Mouse (Mus musculus) T-cell, adult 2 months (primary cell): ENCODE results near the gene Gm45713.

Experiments used
- DNase-seq: peaks from one replicate; pipeline ENCODE4 v3.0.0; 2022; ENCODE audit warnings: low spot score

Gene Gm45713

DNA sequence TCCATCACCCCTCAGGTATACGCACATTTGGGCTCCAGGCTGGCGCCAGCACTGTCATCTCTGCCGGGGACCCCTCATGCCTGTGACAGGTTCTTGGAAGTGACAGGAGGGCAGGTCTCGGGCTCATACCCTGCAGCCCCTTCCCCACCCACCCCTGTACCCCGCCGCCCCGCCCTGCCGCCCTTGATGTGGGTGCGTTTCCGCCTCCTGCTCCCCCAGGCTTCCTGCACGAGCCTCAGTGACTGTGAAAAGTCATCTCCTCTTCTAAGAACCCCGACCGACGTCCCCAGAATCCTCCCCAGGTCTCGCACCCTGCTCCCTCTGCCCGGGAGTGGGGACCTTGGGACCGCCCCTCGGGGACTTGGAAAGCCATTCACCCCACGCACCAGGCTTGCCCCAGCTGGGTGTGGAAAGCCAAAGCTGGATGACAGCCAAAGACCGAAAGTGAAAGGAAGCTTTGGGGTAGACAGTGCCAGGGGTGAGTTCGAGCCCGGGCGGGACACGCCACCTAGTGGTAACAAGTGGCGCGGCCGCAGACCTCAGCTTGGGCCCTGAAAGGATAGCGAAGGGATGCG lies at the start of gene Gm45713, which contains the start of gene Flt3l:
TSS of gene Gm45713 (minus strand) at position 239 of the 575 bp plus-strand sequence.
TSS of gene Flt3l (minus strand) at position 440 of the 575 bp plus-strand sequence.
- peak; percentile 92 for DNase-seq

- DNase-seq, result no peak
Observed at GRCm38 (mm10) chr7:45183672-45184071, 47.6 kb upstream of the Gm45713 start.

DNA sequence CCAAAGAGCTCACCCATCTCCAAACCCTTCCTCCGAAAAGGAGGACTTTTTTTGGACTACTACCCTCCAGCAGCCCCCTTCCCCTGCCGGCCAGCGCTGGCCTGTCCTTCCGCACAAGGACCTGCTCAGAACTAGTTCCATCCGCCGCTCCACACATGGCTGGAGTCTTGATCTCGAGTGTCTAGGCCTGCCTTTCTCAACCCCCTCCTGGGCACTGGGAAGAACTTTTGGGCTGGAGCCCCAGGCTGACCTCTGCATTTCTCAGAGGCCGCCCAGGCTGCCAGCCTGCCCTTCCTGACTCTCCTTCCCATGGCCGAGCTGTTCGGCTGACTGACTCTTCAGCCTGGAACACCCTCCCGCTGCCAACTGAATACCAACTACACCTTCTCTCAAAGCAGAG lies 46.6 kb upstream of the Gm45713 start:
- DNase-seq, result no peak

GRCm38 (mm10) chr7:45182199-45182601 lies 46.2 kb upstream of the Gm45713 start:
- DNase-seq, result peak; percentile 84

GRCm38 (mm10) chr7:45181540-45181939 lies 45.5 kb upstream of the Gm45713 start:
- DNase-seq, result no peak

- no peak for DNase-seq
Observed at GRCm38 (mm10) chr7:45180896-45181477, 45.0 kb upstream of the Gm45713 start, which contains the start of gene Pth2. Gene Pth2 (plus strand): TSS chr7:45180995.

GRCm38 (mm10) chr7:45179469-45179868 lies 43.4 kb upstream of the Gm45713 start, which contains the start of gene Gfy:
Gene Gfy (minus strand): TSS chr7:45179569.
- DNase-seq, result no peak

DNA sequence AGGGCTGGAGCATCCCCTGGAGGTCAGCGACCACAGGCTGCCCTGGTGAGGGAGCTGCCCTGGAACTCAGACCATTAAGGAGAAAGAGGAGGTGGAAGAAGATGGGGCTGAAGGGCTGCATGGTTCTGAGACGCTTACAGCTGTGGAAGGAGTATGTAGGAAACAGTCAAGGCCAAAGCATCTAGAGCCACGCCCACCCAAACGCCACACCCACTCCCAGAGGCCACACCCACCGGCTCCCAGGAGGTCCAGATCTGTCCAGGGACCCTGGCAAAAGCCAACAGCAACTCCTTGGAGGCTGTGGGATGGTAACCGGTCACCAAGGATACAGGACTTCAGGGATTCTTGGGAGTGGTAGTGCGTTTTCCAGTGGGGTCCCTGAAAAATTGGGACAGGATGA lies 42.5 kb upstream of the Gm45713 start:
- no peak for DNase-seq

DNA sequence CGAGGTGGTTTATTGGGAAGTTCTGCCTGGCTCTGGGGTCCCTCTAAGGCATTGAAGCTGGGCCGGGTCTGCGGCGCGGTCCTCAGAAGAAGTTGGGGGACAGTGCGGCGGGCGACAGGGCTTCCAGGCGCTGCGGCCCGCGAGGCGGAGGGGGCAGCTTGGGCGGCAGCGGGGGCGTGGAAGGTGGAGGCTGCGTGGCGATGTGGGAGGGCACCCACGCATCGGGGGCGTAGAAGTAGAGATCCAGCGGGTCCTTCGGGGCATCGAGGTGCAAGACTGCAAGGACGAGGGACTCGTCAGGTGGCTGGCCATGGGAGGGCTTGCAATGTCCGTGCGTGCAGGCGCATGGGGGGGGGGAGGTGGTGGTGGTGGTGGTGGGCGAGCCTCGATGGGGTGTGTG lies 40.3 kb upstream of the Gm45713 start:
- DNase-seq, result no peak

DNA sequence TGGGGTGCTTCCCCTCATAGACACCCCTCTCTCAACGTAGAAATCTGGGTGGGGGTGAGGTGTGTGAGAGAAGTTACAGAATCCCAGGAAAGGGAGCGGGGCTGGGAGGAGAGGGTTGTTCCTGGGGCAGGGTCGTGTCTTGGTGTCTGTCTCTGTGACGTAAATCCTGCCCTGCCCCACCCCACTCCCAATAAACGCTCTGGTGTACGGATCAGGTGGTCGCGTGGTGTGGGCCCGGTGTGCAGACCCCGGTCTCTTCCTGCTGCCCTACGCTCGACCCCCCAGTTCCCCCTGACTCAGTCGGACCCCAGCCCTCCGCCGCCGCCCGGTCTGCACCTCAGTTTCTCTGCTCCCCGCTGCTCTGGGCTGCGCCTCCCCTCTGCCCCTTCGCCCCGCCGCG lies 39.9 kb upstream of the Gm45713 start:
- DNase-seq, result no peak

GRCm38 (mm10) chr7:45175398-45175797 lies 39.4 kb upstream of the Gm45713 start:
- DNase-seq, result no peak

- no peak for DNase-seq
Observed at GRCm38 (mm10) chr7:45174567-45175280, 38.7 kb upstream of the Gm45713 start.

DNA sequence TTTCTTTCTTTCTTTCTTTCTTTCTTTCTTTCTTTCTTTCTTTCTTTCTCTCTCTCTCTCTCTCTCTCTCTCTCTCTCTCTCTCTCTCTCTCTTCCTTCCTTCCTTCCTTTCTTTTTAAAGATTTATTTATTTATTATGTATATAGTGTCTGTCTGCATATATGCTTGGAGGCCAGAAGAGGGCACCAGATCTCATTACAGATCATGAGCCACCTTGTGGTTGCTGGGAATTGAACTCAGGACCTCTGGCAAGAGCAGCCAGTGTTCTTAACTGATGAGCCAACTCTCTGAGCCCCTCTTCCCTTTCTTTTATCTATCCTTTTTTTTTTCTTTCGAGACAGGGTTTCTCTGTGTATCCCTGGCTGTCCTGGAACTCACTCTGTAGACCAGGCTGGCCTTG lies 37.7 kb upstream of the Gm45713 start:
- DNase-seq, result peak; percentile 36

- peak; percentile 37 for DNase-seq
Observed at GRCm38 (mm10) chr7:45172974-45173373, 36.9 kb upstream of the Gm45713 start.

DNA sequence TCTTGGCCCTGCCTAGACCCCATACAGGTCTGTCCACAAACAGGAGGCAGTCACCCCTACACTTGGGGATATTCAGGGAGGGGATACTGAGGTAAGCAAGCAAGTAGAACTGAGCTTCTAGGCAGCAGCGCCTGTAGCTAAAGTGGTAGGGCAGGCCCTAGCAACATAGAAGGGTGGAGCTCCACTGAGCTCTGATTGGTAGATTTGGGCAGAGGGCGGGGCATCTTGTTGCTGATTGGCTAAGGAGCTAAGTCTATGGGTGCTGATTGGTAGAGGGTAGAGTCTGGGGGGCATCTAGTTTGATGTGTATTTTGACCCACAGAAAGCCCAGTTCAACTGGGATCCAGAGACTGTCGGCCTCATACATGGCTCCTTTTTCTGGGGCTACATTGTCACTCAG lies 33.5 kb upstream of the Gm45713 start:
- no peak for DNase-seq

- no peak for DNase-seq
Observed at GRCm38 (mm10) chr7:45168656-45169055, 32.6 kb upstream of the Gm45713 start.

DNA sequence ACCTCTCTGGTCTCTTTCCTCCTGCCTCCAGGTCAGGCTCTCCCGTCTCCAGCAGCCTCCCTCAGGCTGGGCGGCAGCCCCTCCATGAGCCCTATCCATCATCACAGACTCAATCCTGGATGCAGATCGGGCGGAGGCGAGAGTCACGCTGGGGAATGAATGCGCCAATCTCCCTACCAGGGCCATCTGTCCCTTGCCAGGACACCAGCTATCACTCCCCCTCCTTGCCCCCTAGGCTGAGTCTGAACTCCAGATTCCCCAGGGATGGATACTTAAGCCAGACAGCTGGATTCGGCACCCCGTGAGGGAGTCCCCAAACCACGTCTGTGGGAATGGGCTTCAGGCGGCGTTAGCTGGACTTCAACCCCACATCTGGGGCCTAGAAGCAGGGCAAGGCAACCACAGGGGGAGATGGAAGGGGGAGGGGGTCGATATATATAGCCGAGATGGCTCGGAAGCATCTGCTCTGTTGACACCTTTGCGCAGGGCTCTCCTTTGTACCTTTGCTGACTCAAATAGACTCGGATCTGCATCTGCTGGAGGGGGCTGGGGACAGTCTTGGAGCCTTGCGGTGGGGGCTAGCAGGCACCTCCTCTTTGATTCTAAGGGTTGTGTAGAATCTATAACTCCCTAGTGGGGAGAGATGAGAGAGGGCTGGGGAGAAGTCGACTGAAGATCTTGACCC lies 31.9 kb upstream of the Gm45713 start:
- no peak for DNase-seq

GRCm38 (mm10) chr7:45166950-45167401 lies 30.9 kb upstream of the Gm45713 start:
- no peak for DNase-seq

GRCm38 (mm10) chr7:45165701-45166100 lies 29.7 kb upstream of the Gm45713 start:
- DNase-seq, result no peak

DNA sequence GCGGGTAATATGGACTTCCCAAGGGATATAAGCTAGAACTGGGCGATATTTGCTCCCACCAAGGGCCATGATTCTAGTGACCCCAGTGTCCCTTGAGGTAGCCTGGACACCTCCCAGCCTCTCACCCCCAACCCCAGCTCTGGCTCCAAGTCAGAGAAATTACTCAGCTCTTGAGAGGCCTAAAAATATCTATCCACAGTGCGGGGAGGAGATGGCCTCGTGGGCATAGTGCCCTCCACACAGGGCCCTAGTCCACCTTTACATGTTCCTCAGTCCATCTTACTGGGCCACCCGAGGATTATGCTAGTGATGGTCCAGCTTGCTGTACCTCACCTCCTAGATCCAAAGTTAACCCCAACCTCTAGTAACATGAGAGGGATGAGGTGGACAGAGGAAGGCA lies 28.8 kb upstream of the Gm45713 start:
- DNase-seq, result no peak

GRCm38 (mm10) chr7:45163735-45164490 lies 27.9 kb upstream of the Gm45713 start, which contains the start of gene Slc17a7:
Gene Slc17a7 (plus strand): TSS chr7:45163949.
- DNase-seq, result no peak
